Mouse (Mus musculus): Measurements from ENCODE around the gene Tspear. TPM values are rescaled to one million over a fixed set of nuclear protein-coding genes. Genes with fewer than 3 reads are reported as not detected.
A peak's percentile ranks its signal among the peaks of the same experiment; 100 is the strongest.
"Not testable (repeated sequence)": the region's sequence is repeated elsewhere in the genome, so short reads cannot be mapped to it uniquely, and the experiment has no call there.

Gene Tspear
- polyA plus RNA-seq, 1 experiment: 1.6 TPM

GRCm38 (mm10) chr10:77670710-77671109 lies 15.7 kb upstream of the Tspear start:
- no peak for TF ChIP-seq POLR2A (IDR thresholded peaks at IDR 0.05; ENCODE audit: borderline replicate concordance, extremely low read depth, insufficient read depth, insufficient read length, poor library complexity, severe bottlenecking)
- no peak for TF ChIP-seq CTCF (IDR thresholded peaks at IDR 0.05; ENCODE audit: borderline replicate concordance, extremely low read depth, insufficient read depth, insufficient read length)
- no peak for DNase-seq (ENCODE audit: low read depth)

- DNase-seq (ENCODE audit: low read depth): no peak
- no peak for TF ChIP-seq CTCF (IDR thresholded peaks at IDR 0.05; ENCODE audit: borderline replicate concordance, extremely low read depth, insufficient read depth, insufficient read length)
- no peak for TF ChIP-seq POLR2A (IDR thresholded peaks at IDR 0.05; ENCODE audit: borderline replicate concordance, extremely low read depth, insufficient read depth, insufficient read length, poor library complexity, severe bottlenecking)
Observed at GRCm38 (mm10) chr10:77671519-77671918, 14.8 kb upstream of the Tspear start.

- no peak for DNase-seq (ENCODE audit: low read depth)
- TF ChIP-seq POLR2A (IDR thresholded peaks at IDR 0.05; ENCODE audit: borderline replicate concordance, extremely low read depth, insufficient read depth, insufficient read length, poor library complexity, severe bottlenecking): no peak
- TF ChIP-seq CTCF (IDR thresholded peaks at IDR 0.05; ENCODE audit: borderline replicate concordance, extremely low read depth, insufficient read depth, insufficient read length): no peak
Observed at GRCm38 (mm10) chr10:77673765-77674164, 12.6 kb upstream of the Tspear start.

GRCm38 (mm10) chr10:77677562-77677961 lies 8.8 kb upstream of the Tspear start:
- DNase-seq (ENCODE audit: low read depth): peak; percentile 76
- TF ChIP-seq CTCF (IDR thresholded peaks at IDR 0.05; ENCODE audit: borderline replicate concordance, extremely low read depth, insufficient read depth, insufficient read length) (no peak), POLR2A (IDR thresholded peaks at IDR 0.05; ENCODE audit: borderline replicate concordance, extremely low read depth, insufficient read depth, insufficient read length, poor library complexity, severe bottlenecking) (no peak)

GRCm38 (mm10) chr10:77682994-77683393 lies 3.4 kb upstream of the Tspear start:
- TF ChIP-seq POLR2A (IDR thresholded peaks at IDR 0.05; ENCODE audit: borderline replicate concordance, extremely low read depth, insufficient read depth, insufficient read length, poor library complexity, severe bottlenecking) (no peak), CTCF (IDR thresholded peaks at IDR 0.05; ENCODE audit: borderline replicate concordance, extremely low read depth, insufficient read depth, insufficient read length) (no peak)
- DNase-seq (ENCODE audit: low read depth): no peak

GRCm38 (mm10) chr10:77684181-77684580 lies 2.2 kb upstream of the Tspear start:
- no peak for DNase-seq (ENCODE audit: low read depth)
- TF ChIP-seq CTCF (IDR thresholded peaks at IDR 0.05; ENCODE audit: borderline replicate concordance, extremely low read depth, insufficient read depth, insufficient read length) (no peak), POLR2A (IDR thresholded peaks at IDR 0.05; ENCODE audit: borderline replicate concordance, extremely low read depth, insufficient read depth, insufficient read length, poor library complexity, severe bottlenecking) (no peak)

GRCm38 (mm10) chr10:77687021-77687420 lies 652 bp downstream of the Tspear start:
- no peak for DNase-seq (ENCODE audit: low read depth)
- TF ChIP-seq POLR2A (IDR thresholded peaks at IDR 0.05; ENCODE audit: borderline replicate concordance, extremely low read depth, insufficient read depth, insufficient read length, poor library complexity, severe bottlenecking) (no peak), CTCF (IDR thresholded peaks at IDR 0.05; ENCODE audit: borderline replicate concordance, extremely low read depth, insufficient read depth, insufficient read length) (no peak)

GRCm38 (mm10) chr10:77690356-77690807 lies 4.0 kb downstream of the Tspear start, which contains the start of gene Gm19402:
Gene Gm19402, minus strand, starts transcription at chr10:77690757.
- DNase-seq (ENCODE audit: low read depth): not testable (repeated sequence)

GRCm38 (mm10) chr10:77697133-77697532 lies 10.8 kb downstream of the Tspear start, which contains the start of gene Gm9508:
Gene Gm9508, minus strand, starts transcription at chr10:77697233.
- TF ChIP-seq CTCF (IDR thresholded peaks at IDR 0.05; ENCODE audit: borderline replicate concordance, extremely low read depth, insufficient read depth, insufficient read length) (no peak), POLR2A (IDR thresholded peaks at IDR 0.05; ENCODE audit: borderline replicate concordance, extremely low read depth, insufficient read depth, insufficient read length, poor library complexity, severe bottlenecking) (no peak)

GRCm38 (mm10) chr10:77706326-77706725 lies 20.0 kb downstream of the Tspear start, which contains the start of gene Gm10272:
Gene Gm10272, plus strand, starts transcription at chr10:77706626.
- no peak for DNase-seq (ENCODE audit: low read depth)
- no peak for TF ChIP-seq CTCF (IDR thresholded peaks at IDR 0.05; ENCODE audit: borderline replicate concordance, extremely low read depth, insufficient read depth, insufficient read length)

More at GRCm38 (mm10) chr10:77697133-77697532, 10.8 kb downstream of the Tspear start, which contains the start of gene Gm9508:
- DNase-seq (ENCODE audit: low read depth): no peak

GRCm38 (mm10) chr10:77709831-77710230 lies 23.5 kb downstream of the Tspear start:
- DNase-seq (ENCODE audit: low read depth): no peak
- TF ChIP-seq CTCF (IDR thresholded peaks at IDR 0.05; ENCODE audit: borderline replicate concordance, extremely low read depth, insufficient read depth, insufficient read length) (no peak), POLR2A (IDR thresholded peaks at IDR 0.05; ENCODE audit: borderline replicate concordance, extremely low read depth, insufficient read depth, insufficient read length, poor library complexity, severe bottlenecking) (no peak)

- not testable (repeated sequence) for DNase-seq (ENCODE audit: low read depth)
Observed at GRCm38 (mm10) chr10:77711157-77711556, 24.8 kb downstream of the Tspear start, which contains the start of gene Gm10024. Gene Gm10024, plus strand, starts transcription at chr10:77711457.

- no peak for TF ChIP-seq POLR2A (IDR thresholded peaks at IDR 0.05; ENCODE audit: borderline replicate concordance, extremely low read depth, insufficient read depth, insufficient read length, poor library complexity, severe bottlenecking)
- no peak for TF ChIP-seq CTCF (IDR thresholded peaks at IDR 0.05; ENCODE audit: borderline replicate concordance, extremely low read depth, insufficient read depth, insufficient read length)
- no peak for DNase-seq (ENCODE audit: low read depth)
Observed at GRCm38 (mm10) chr10:77713734-77714133, 27.4 kb downstream of the Tspear start.

Data from brain, embryonic 14.5 days (tissue).